Mouse (Mus musculus) right cerebral cortex, postnatal 36 days (tissue): ENCODE data around the gene Sema4a.

ENCODE experiments used
- DNase-seq, 2 experiments: peaks; one replicate each; pipeline ENCODE4 v3.0.0; 2022; ENCODE audit warnings: low spot score in 2 of 2, mixed read lengths in 1 of 2

Gene Sema4a

GRCm38 (mm10) chr3:88427342-88427905, 33.6 kb downstream of the Sema4a start:
- DNase-seq = no peak

- no peak for DNase-seq
Measured at GRCm38 (mm10) chr3:88425708-88426420, 35.1 kb downstream of the Sema4a start.

- DNase-seq = no peak
Measured at GRCm38 (mm10) chr3:88425330-88425689, 35.7 kb downstream of the Sema4a start.

GRCm38 (mm10) chr3:88424605-88425329, 36.2 kb downstream of the Sema4a start, which contains the start of gene Slc25a44:
Gene Slc25a44 (minus strand): TSS chr3:88425139.
- peak; percentile 89 to 95 for DNase-seq

DNA sequence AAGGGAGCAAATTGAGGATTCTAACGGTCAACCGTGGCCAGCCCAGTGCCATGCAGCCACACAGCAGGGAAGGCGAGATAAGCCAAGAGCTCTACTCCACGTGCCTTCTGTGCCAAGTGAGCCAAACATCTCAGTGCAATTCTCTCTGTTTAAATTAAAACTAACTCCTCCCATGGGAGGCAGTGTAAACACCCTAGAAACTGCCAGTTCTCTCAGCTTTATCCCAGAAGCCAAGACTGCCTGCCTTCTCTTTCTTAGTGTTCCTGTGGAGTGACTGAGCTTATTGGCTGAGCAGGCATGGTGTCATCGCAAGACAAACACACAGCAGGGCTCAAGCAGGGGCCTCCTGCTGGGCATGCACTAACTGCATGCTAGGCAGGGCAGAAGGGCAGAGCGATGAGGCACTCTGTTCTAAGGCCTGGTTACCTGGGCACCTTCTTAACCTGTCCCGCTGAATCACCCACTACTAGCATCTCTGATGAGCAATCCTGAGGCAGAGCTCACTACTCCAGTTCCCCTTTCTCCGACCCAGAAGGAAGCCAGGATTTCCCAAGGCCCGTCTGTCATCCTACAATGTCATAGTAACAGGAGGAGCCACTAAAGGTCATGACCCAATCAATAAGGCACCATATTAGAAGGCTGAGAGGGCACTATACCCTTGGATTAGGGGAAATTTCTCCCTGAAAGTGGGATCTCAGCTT, 38.8 kb downstream of the Sema4a start:
- peak in 1 of 2 experiments; percentile 44 for DNase-seq

GRCm38 (mm10) chr3:88420771-88421170, 40.2 kb downstream of the Sema4a start:
- DNase-seq = no peak

DNA sequence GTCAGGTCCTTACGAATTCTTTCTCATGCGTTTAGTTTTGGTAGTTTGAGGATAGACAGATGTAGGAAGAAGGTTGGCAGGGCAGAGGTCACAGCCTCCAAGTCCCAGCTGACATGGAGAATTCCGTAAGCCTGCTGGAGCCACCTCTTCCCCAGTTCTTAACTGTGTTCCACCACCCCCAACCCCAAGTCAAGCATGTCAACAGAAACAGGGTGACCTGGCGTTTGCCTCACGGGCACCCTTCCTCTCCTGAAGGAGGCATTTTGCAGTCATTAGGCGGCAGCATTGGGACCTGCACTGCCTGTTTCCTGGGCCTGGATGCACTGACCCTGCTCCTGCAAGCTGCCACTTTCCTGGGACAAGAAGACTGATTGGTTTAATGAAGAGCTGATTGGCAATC, 43.0 kb downstream of the Sema4a start:
- no peak for DNase-seq

DNA sequence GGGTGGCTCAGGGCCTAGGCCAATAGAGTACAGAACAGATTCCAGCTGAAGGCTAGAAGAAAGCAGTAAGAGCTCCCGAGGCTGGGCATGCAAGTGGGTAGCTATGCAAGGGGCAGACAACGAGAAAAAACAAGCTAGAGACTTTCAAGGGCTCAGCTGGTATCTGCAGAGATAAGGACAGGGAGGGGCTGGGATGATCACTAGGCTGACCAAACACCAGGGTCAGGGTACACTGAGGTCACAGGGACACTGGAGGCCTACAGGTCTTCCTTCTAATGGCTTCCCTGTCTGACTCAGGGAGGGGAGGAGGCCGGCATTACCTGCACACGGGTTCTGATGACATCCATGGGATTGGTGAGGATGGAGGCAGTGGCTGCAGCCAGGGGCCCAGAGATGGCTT, 45.3 kb downstream of the Sema4a start:
- no peak for DNase-seq

DNA sequence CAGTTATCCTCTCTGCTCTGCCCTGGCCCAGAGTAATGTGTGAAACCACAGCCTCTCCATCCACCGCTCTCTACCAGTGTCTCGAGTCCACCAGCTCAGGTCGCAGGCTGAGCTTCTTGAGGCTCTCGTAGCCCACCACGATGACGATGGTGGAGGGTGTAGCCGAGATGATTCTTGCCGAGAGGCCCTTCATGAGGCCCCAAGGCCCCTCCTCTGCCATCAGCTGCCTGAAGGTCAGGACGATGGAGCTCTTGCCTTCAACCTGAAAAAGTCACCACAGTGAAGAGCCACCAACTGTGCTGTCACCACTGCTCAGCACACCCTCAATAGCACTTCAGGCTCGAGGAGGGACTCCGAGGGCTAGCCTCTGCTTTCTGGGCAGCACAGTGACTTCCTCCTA, 48.3 kb downstream of the Sema4a start:
- DNase-seq = no peak

GRCm38 (mm10) chr3:88411681-88412080, 49.3 kb downstream of the Sema4a start:
- no peak for DNase-seq

GRCm38 (mm10) chr3:88410645-88411031, 50.3 kb downstream of the Sema4a start:
- no peak for DNase-seq

GRCm38 (mm10) chr3:88409741-88410644, 51.0 kb downstream of the Sema4a start, which contains the start of gene Pmf1:
Gene Pmf1 (minus strand): TSS chr3:88410331.
- DNase-seq = peak; percentile 85 to 86

- DNase-seq = no peak
Measured at GRCm38 (mm10) chr3:88408953-88409352, 52.0 kb downstream of the Sema4a start.

DNA sequence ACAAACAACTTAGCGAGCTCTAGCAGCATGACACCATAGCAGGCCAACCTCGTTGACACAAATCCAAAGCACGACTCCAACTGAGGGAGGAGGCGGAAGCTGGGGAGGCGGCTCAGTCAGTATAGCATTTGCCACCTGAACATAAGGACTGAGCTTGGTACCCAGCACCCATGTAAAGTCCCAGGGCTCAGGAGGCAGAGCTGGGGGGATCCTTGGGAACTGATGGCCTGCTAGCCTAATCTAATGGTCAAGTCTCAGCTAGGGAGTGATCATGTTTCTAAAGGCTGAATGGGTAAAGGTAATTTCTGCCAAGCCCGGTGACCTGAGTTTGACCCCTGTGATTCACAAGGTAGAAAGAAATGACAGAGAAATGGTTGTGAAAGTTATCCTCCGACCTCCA, 53.5 kb downstream of the Sema4a start:
- no peak for DNase-seq

GRCm38 (mm10) chr3:88407090-88407489, 53.9 kb downstream of the Sema4a start:
- peak; percentile 41 to 54 for DNase-seq

DNA sequence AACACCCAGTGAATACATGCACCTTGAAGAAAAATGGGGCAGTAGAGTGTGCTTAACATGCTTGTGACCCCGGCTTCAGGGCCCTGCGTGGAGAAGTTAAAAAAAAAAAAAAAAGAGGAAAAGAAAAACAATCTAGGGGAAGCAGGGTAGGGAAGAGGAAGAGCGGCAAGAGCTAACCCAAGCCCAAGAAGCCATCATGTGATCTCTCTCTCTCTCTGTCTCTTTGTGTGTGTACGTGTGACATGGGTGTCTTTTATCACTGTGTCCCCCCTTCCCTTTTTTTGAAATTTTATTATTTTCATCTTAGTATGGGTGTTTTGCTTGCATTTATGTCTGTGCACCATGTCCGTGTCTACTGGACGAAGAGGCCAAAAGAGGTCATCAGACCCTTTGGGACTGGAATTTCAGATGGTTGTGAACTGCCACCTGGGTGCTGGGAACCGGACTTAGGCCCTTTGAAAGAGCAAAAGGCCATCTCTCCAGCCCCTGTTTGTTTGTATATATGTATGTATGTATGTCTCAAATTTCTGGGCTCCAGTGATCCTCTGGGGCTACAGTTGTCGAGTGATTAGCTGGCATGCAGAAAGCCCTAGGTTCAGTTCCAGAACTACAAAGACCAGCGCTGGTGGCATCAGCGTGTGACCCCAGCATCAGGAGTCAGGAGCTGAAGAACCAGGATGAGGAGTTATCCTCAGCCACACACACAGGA, 57.3 kb downstream of the Sema4a start:
- no peak for DNase-seq

- DNase-seq = no peak
Measured at GRCm38 (mm10) chr3:88398666-88399065, 62.3 kb downstream of the Sema4a start.

DNA sequence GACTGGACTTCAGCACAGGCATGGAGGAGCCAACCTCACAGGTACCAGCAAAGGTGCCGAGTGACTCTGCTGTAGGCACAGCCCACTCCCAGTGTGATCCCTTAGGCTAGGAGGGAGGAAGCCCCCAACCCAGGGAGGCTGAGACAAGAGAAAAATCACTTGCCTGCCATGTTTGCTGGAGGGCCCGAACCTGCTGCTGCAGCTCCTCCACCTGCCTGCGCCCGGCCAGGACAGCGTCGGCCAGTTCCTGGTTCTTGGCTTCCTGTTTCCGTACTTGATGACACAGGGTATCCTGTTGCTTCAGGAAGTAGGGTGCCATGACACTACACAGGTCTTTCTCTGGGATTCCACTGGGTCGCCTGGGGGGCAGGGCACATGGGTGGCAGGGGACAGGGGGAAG, 65.2 kb downstream of the Sema4a start:
- DNase-seq = no peak

- DNase-seq = no peak
Measured at GRCm38 (mm10) chr3:88395288-88395687, 65.7 kb downstream of the Sema4a start.

GRCm38 (mm10) chr3:88393776-88394375, 67.1 kb downstream of the Sema4a start:
- DNase-seq = no peak
